Mouse (Mus musculus) T-helper 1 cell (primary cell): ENCODE measurements at regions not wholly inside any gene's neighbourhood (a gene's known extent, or its start where the extent isn't known, plus 50 kb on each side); places are given as distances from the start of the nearest gene placed in this dataset.

ENCODE experiments used
- in situ Hi-C: fragments of 300-600 bp; cut with MboI, MseI; formaldehyde crosslinking; loops from one replicate; pipeline ENCODE4 v1.15.1; 2025; ENCODE audit warnings: high pct_unique_total_duplicates

DNA sequence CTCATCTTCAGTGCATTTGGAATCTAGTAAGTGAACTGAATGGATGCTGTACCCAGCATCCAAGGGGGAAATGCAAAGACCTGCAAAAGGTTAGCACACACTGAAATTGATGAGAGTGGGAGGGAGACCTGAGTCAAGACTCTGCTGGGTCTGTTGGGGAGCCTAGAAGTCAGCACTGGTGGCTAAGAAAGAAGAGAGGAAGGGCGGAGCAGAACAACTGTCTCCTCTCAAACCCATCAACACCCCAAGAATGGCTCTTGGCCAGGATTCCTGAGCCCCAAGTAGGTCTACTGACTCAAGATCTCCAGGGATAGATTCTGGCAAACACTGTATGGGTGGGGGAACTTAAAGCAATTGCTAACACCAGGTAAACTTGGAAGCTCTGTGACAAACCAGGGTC lies 57.7 kb upstream of the Prickle1 start:
- in situ Hi-C loops: no loop called here

DNA sequence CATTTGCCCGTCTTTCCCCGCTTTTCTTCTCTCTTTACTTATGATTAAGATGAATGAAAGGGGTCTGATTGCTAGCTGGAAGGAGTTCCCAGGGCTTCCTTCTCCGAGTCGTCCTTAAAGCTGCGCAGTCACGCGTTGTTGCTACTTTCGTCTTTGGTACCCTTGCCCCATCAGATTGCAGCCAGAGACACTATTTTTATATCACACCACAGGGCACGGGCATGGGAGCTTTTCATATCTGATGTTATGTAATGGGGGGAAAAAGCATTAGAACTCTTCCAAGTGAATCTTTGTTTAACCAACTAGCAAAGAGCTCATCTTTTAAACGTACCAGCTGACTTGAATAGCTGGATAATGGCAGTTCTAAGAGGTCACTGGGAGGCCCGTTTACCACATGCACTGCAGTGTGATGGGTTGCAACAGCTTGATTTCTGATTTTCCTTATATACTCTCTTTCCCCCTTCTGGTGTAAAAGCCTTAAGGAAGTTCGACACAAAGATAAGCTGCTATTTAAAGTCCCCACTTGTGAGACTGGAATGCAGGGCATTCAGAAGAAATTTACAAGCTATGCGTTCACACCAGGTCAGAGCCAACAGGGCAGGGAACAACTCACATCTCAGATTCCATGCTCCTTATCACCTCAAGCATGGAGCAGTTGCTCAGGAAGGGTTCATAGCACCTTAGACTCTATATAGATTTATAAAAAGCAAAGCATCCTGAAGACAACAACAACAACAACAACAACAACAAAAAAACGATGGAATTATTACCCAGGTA lies 55.5 kb upstream of the Prickle1 start:
- in situ Hi-C loops: no loop called here

DNA sequence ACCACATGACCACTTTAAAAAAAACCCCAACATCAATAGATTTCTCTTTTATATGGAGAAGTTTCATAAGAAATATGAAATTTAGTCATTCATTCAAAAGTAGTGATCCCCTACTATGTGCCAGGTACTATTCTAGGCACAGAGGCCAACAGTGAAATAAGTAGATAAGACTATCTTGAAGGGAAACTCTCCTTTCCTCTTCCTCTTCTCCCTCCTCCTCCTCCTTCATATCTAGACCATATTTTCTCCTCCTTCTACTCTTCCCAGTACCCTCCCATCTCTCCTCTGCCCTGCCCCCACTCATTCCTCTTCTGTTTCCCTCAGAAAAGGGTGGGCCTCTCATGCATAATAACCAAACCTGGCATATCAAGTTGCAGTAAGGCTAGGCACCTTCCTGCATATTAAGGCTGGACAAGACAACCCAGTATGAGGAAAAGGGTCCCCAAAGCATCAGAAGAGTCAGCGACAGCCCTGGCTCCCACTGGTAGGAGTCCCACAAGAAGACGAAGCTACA lies 54.4 kb upstream of the Prickle1 start:
- in situ Hi-C loops: no loop called here

DNA sequence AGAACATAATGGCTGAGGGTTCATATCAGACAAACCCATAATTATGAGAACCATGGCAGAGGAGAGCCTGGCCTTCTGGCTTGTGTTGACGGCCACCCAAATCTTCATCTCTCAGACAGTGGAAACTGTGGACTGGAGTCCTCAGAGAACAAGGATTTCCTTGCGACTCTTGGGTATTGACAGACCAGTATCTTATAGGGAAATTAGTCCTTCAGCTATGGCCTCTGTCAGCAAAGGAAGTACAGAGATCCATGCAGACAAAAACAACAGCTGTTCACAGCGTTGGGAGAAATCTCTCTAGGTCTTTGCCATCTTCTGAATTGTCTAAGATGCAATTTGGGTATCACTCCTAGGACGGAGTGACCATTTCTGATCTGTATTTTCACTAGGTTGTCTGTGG lies 53.0 kb upstream of the Prickle1 start:
- in situ Hi-C loops: no loop called here

DNA sequence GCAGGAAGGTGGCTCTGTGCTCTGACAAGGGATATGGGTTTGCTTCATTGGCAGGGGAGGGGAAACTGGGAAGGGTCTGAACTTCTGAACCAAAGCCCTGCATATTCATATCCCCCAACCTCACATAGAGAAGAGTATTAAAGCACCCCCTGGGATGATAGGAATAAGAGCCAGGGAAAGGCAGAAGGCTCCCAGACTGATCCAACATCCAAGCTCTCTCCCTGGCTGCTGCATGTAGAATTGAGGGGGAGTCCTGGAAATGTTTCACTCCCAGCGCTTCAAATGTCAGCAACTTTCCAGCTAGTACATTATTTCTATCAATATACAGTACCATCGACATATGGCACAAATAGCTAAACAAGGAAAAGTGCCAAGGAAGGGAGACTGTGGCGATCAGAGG lies 51.1 kb upstream of the Prickle1 start:
- in situ Hi-C loops: no loop called here

- in situ Hi-C loops: no loop called here
These were observed 50.3 kb upstream of the Prickle1 start for GRCm38 (mm10) chr15:93645950-93646349.
